Mouse (Mus musculus): ENCODE data around the gene St3gal3.

DNA sequence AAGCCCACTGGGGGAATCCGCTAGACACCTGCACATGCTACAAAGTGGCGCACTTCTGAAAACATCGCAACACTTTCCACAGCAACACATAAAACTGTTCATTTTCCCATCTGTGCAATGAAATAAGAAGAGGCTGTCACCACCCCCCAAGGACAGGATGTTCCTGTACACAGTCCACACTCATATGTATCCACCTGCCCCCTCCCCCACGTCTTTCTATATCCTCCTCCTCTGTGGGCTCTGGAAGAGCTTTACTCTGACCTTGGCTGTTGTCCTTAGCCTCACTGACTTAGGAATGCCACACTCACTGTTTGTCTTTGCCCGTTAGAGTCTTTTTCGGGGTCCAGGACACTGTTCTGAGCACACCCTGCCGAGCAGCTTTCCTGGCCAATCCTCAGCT, 62.8 kb downstream of the St3gal3 start:
- TF ChIP-seq POLR2A (IDR thresholded peaks at IDR 0.05; ENCODE audit: borderline replicate concordance, control insufficient read depth, low read depth, low read length) = no peak
- TF ChIP-seq CTCF (IDR thresholded peaks at IDR 0.05; ENCODE audit: control insufficient read depth, insufficient read depth, low read length) = no peak

All from bone marrow, adult 2 months (tissue).